Mouse (Mus musculus) bone marrow macrophage, adult 2 months (primary cell): Measurements from ENCODE around the gene Pmp22.

Experiments used
- CTCF ChIP-seq: IDR thresholded peaks from 2 replicates; pipeline ENCODE4 v1.5.1; 2012; ENCODE audit warnings: low read depth, mild to moderate bottlenecking, low read length, moderate library complexity
- POLR2A ChIP-seq: IDR thresholded peaks from 2 replicates; pipeline ENCODE4 v1.6.1; 2012; ENCODE audit warnings: mild to moderate bottlenecking, low read depth, low read length, borderline replicate concordance

DNA sequence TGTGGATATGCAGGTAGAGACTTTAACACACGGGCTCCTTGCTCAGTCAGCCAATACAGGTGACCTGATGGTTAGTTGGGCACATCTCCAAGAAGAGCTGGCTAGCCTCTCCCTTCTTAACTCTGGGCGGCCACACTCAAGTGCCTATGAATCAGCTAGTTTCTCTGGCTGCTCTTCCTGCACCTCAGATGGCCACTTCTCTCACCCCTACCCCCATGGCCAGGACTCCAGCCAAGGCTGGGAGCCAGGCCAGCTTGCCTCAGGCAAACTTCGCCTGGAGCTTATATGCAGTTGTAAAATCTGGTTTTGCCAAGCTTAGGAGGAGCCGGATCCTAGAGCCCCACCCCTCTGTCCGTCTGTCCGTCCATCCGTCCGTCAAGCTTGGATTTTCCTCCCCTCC, 1.7 kb downstream of the Pmp22 start:
- TF ChIP-seq CTCF, result no peak
- TF ChIP-seq POLR2A, result no peak
